Mouse (Mus musculus) liver, postnatal 0 days (tissue): ENCODE results near the gene Edn2. TPM values are rescaled to one million over a fixed set of nuclear protein-coding genes. Genes with fewer than 3 reads are reported as not detected.

Experiments used
- ATAC-seq: fragments of 200-750 bp; cut with Nextera tagmentation; 2 replicates; pipeline ENCODE4 v1.8.0; 2017; ENCODE audit warnings: mild to moderate bottlenecking, moderate library complexity
- DNase-seq: peaks from one replicate; pipeline ENCODE4 v3.0.0-alpha.2; 2016
- H3K27ac ChIP-seq: fragments of 300-500 bp; sonication (generic); 2 replicates; pipeline ENCODE4 v1.5.1; 2014; ENCODE audit warnings: antibody characterized with exemption, moderate library complexity, mild to moderate bottlenecking, low read depth
- H3K27me3 ChIP-seq: fragments of 300-500 bp; sonication (generic); 2 replicates; pipeline ENCODE4 v1.6.1; 2014; ENCODE audit warnings: low read length, control low read depth, mixed read lengths; ENCODE audit not compliant: insufficient read depth
- H3K36me3 ChIP-seq: fragments of 300-500 bp; sonication (generic); replicated peaks from 2 replicates; pipeline ENCODE4 v1.6.1; 2014; ENCODE audit warnings: mild to moderate bottlenecking, control low read depth, low read length, moderate library complexity, mixed read lengths; ENCODE audit not compliant: insufficient read depth
- H3K4me1 ChIP-seq: fragments of 300-500 bp; sonication (generic); 2 replicates; pipeline ENCODE4 v1.6.1; 2014; ENCODE audit warnings: antibody characterized with exemption, mild to moderate bottlenecking, control low read depth; ENCODE audit not compliant: insufficient read depth
- H3K4me2 ChIP-seq: fragments of 300-500 bp; sonication (generic); 2 replicates; pipeline ENCODE4 v1.6.1; 2014; ENCODE audit warnings: low read depth, mild to moderate bottlenecking, low read length, moderate library complexity, mixed read lengths
- H3K4me3 ChIP-seq: fragments of 300-500 bp; sonication (generic); 2 replicates; pipeline ENCODE4 v1.5.1; 2014; ENCODE audit warnings: low read depth, low read length
- H3K9ac ChIP-seq: fragments of 300-500 bp; sonication (generic); replicated peaks from 2 replicates; pipeline ENCODE4 v1.6.1; 2014; ENCODE audit warnings: mild to moderate bottlenecking, moderate library complexity
- H3K9me3 ChIP-seq: fragments of 300-500 bp; sonication (generic); 2 replicates; pipeline ENCODE4 v1.6.1; 2016; ENCODE audit warnings: mild to moderate bottlenecking, control low read depth, low read length, mixed read lengths
- CTCF ChIP-seq: sonication (generic); IDR thresholded peaks from 2 replicates; pipeline ENCODE4 v1.5.1; 2016; ENCODE audit warnings: antibody characterized with exemption, low read depth
- EP300 ChIP-seq: IDR thresholded peaks from 2 replicates; pipeline ENCODE4 v1.6.1; 2016; ENCODE audit warnings: antibody characterized with exemption, low read depth, mild to moderate bottlenecking
- WGBS: fragments of 180-500 bp; shearing (Covaris S2); extraction: QIAGEN DNeasy Blood & Tissue Kit; methylation state at CpG from one replicate; pipeline ENCODE4 v1.1.7; 2014; ENCODE audit not compliant: insufficient replicate concordance; 5-methylcytosine and 5-hydroxymethylcytosine counted together
- polyA plus RNA-seq: library from polyadenylated mRNA; unstranded; fragments of >200 nt; fragmentation: Nextera tagmentation; extraction: Ambion mirVana; gene quantifications from 2 replicates; pipeline ENCODE4 v1.2.1, GENCODE M21; 2015

Edn2 gene
- polyA plus RNA-seq, 1 experiment from 2014 or later = 0.07 TPM

GRCm38 (mm10) chr4:120179123-120179522 is 18.1 kb downstream of the Edn2 start:
- Histone ChIP-seq H3K27ac (no peak overlapping the region), H3K9me3 (no peaks in the 10 kb centered on the region)
- no peak for DNase-seq

GRCm38 (mm10) chr4:120180535-120180934 is 19.5 kb downstream of the Edn2 start:
- Histone ChIP-seq H3K36me3 (no peaks in the 10 kb centered on the region), H3K4me1 (no peaks in the 10 kb centered on the region), H3K27me3 (no peaks in the 10 kb centered on the region; the same call in 1 of the 2 replicates), H3K4me2 (no peak overlapping the region), H3K9me3 (no peaks in the 10 kb centered on the region), H3K4me3 (no peak overlapping the region), H3K9ac (no peak overlapping the region), H3K27ac (no peak overlapping the region)
- DNase-seq (no peak), ATAC-seq (no peak)
- TF ChIP-seq EP300 (no peak), CTCF (no peak)

More at GRCm38 (mm10) chr4:120179123-120179522, 18.1 kb downstream of the Edn2 start:
- H3K4me1 ChIP-seq = no peaks in the 10 kb centered on the region
- H3K27me3 ChIP-seq = no peaks in the 10 kb centered on the region; the same call in 1 of the 2 replicates
- WGBS = 64% methylated on average over 4 of the region's 4 CpGs
- TF ChIP-seq EP300 (no peak), CTCF (no peak)
- no peak for ATAC-seq
- no peak overlapping the region for H3K4me2 ChIP-seq
- no peak overlapping the region for H3K9ac ChIP-seq
- no peak overlapping the region for H3K4me3 ChIP-seq
- H3K36me3 ChIP-seq = no peaks in the 10 kb centered on the region

GRCm38 (mm10) chr4:120184374-120184991 is 23.5 kb downstream of the Edn2 start:
- TF ChIP-seq EP300 (no peak), CTCF (no peak)
- ATAC-seq = no peak
- Histone ChIP-seq H3K9ac (no peak overlapping the region), H3K4me1 (no peaks in the 10 kb centered on the region), H3K36me3 (no peaks in the 10 kb centered on the region), H3K9me3 (no peaks in the 10 kb centered on the region), H3K4me2 (no peak overlapping the region), H3K4me3 (no peak overlapping the region), H3K27me3 (peaks cover 2% of the 10 kb centered on the region; the same call in 1 of the 2 replicates), H3K27ac (no peak overlapping the region)
- no peak for DNase-seq
- 17% methylated on average over 5 of the region's 5 CpGs for WGBS

GRCm38 (mm10) chr4:120186441-120186840 is 25.4 kb downstream of the Edn2 start:
- H3K4me3 ChIP-seq = no peak overlapping the region
- 69% methylated on average over 1 of the region's 1 CpGs for WGBS

GRCm38 (mm10) chr4:120186934-120187333 is 25.9 kb downstream of the Edn2 start:
- TF ChIP-seq EP300 (no peak), CTCF (peak; percentile 50)
- Histone ChIP-seq H3K4me3 (no peak overlapping the region), H3K27me3 (peaks cover 2% of the 10 kb centered on the region; the same call in 1 of the 2 replicates), H3K9me3 (no peaks in the 10 kb centered on the region), H3K9ac (no peak overlapping the region), H3K4me1 (no peaks in the 10 kb centered on the region), H3K36me3 (no peaks in the 10 kb centered on the region), H3K27ac (no peak overlapping the region), H3K4me2 (no peak overlapping the region)
- DNase-seq (no peak), ATAC-seq (no peak)
- WGBS = 7% methylated on average over 4 of the region's 4 CpGs

More at GRCm38 (mm10) chr4:120186441-120186840, 25.4 kb downstream of the Edn2 start:
- ATAC-seq (no peak), DNase-seq (no peak)
- TF ChIP-seq CTCF (no peak), EP300 (no peak)
- Histone ChIP-seq H3K36me3 (no peaks in the 10 kb centered on the region), H3K9ac (no peak overlapping the region), H3K4me2 (no peak overlapping the region), H3K27me3 (peaks cover 2% of the 10 kb centered on the region; the same call in 1 of the 2 replicates), H3K9me3 (no peaks in the 10 kb centered on the region), H3K4me1 (no peaks in the 10 kb centered on the region), H3K27ac (no peak overlapping the region)

GRCm38 (mm10) chr4:120188204-120188603 is 27.2 kb downstream of the Edn2 start:
- H3K4me3 ChIP-seq = no peak overlapping the region
- H3K4me2 ChIP-seq = no peak overlapping the region
- no peak overlapping the region for H3K27ac ChIP-seq
- TF ChIP-seq CTCF = no peak
- no peak for TF ChIP-seq EP300
- no peak for DNase-seq
- peaks cover 2% of the 10 kb centered on the region; the same call in 1 of the 2 replicates for H3K27me3 ChIP-seq
- H3K9ac ChIP-seq = no peak overlapping the region
- ATAC-seq = no peak
- no peaks in the 10 kb centered on the region for H3K4me1 ChIP-seq
- no peaks in the 10 kb centered on the region for H3K36me3 ChIP-seq
- WGBS = 69% methylated on average over 6 of the region's 6 CpGs
- no peaks in the 10 kb centered on the region for H3K9me3 ChIP-seq
